Mouse (Mus musculus): Measurements from ENCODE around the gene Nagpa. TPM values are rescaled to one million over a fixed set of nuclear protein-coding genes. Genes with fewer than 3 reads are reported as not detected.

Gene Nagpa
- polyA plus RNA-seq (2012; rRNA removed) (9.7 and 11.3 TPM in 2 replicates), polyA plus RNA-seq (2014; fragmentation: Nextera tagmentation; extraction: Ambion mirVana) (9.2 and 11.5 TPM in 2 replicates)

- Histone ChIP-seq H3K9me3 (ENCODE audit: control insufficient read depth, low read length) (no peaks in the 10 kb centered on the region), H3K27ac (no peak within 1 kb of the TSS), H3K36me3 (replicated peaks; ENCODE audit: control insufficient read depth, insufficient read depth, low read depth) (peaks cover 4% of the 10 kb centered on the region; the same call in 1 of the 2 replicates), H3K4me1 (replicated peaks; ENCODE audit: control insufficient read depth in 2 of 2, insufficient read depth in 2 of 2, low read length in 1 of 2) (peaks cover 2 to 3% of the 10 kb centered on the region in 2 experiments; a peak in 1 of 4 replicates), H3K4me3 (ENCODE audit: insufficient read depth in 1 of 2, low read depth in 2 of 2, low read length in 2 of 2) (peak within 1 kb of the TSS; percentile 79 to 82), H3K9ac (replicated peaks) (peak within 1 kb of the TSS; percentile 56), H3K4me2 (ENCODE audit: low read depth) (peak within 1 kb of the TSS; percentile 79), H3K27me3 (ENCODE audit: control insufficient read depth, insufficient read depth, low read length) (no peaks in the 10 kb centered on the region)
- 2% methylated on average over 40 of the region's 40 CpGs for WGBS (ENCODE audit: insufficient replicate concordance)
- ATAC-seq (ENCODE audit: insufficient read depth) (peak; percentile 73), DNase-seq (ENCODE audit: low read depth in 3 of 3, low spot score in 3 of 3) (peak; percentile 52 to 63 (median 60))
- no peak for TF ChIP-seq CTCF (IDR thresholded peaks at IDR 0.05; ENCODE audit: low read depth)
Observed at GRCm38 (mm10) chr16:5203668-5204433, at the start of gene Nagpa. TSS of gene Nagpa (minus strand) at chr16:5204012.

GRCm38 (mm10) chr16:5252260-5252659 lies 48.4 kb upstream of the Nagpa start:
- ATAC-seq (ENCODE audit: insufficient read depth) (no peak), DNase-seq (ENCODE audit: low read depth in 3 of 3, low spot score in 3 of 3) (no peak)
- Histone ChIP-seq H3K36me3 (replicated peaks; ENCODE audit: control insufficient read depth, insufficient read depth, low read depth) (peaks cover 6% of the 10 kb centered on the region), H3K27me3 (ENCODE audit: control insufficient read depth, insufficient read depth, low read length) (no peaks in the 10 kb centered on the region), H3K4me1 (replicated peaks; ENCODE audit: control insufficient read depth in 2 of 2, insufficient read depth in 2 of 2, low read length in 1 of 2) (peaks cover 7 to 14% of the 10 kb centered on the region in 2 experiments), H3K9me3 (ENCODE audit: control insufficient read depth, low read length) (no peaks in the 10 kb centered on the region), H3K4me3 (ENCODE audit: insufficient read depth in 1 of 2, low read depth in 2 of 2, low read length in 2 of 2) (no peak overlapping the region), H3K4me2 (ENCODE audit: low read depth) (no peak overlapping the region), H3K9ac (replicated peaks) (no peak overlapping the region), H3K27ac (no peak overlapping the region)
- 61% methylated on average over 2 of the region's 2 CpGs for WGBS (ENCODE audit: insufficient replicate concordance)
- no peak for TF ChIP-seq CTCF (IDR thresholded peaks at IDR 0.05; ENCODE audit: low read depth)
- TF ChIP-seq EP300 (IDR thresholded peaks at IDR 0.05; ENCODE audit: low read depth): no peak

GRCm38 (mm10) chr16:5250891-5251290 lies 47.1 kb upstream of the Nagpa start:
- DNase-seq (ENCODE audit: low read depth in 3 of 3, low spot score in 3 of 3): no peak
- H3K27ac ChIP-seq: no peak overlapping the region
- no peak for TF ChIP-seq EP300 (IDR thresholded peaks at IDR 0.05; ENCODE audit: low read depth)
- TF ChIP-seq CTCF (IDR thresholded peaks at IDR 0.05; ENCODE audit: low read depth): no peak
- H3K4me2 ChIP-seq (ENCODE audit: low read depth): no peak overlapping the region
- WGBS (ENCODE audit: insufficient replicate concordance): 67% methylated on average over 3 of the region's 3 CpGs
- ATAC-seq (ENCODE audit: insufficient read depth): no peak
- H3K9me3 ChIP-seq (ENCODE audit: control insufficient read depth, low read length): no peaks in the 10 kb centered on the region
- H3K4me3 ChIP-seq (ENCODE audit: insufficient read depth in 1 of 2, low read depth in 2 of 2, low read length in 2 of 2): no peak overlapping the region
- peaks cover 6% of the 10 kb centered on the region for H3K36me3 ChIP-seq (replicated peaks; ENCODE audit: control insufficient read depth, insufficient read depth, low read depth)
- peaks cover 4 to 14% of the 10 kb centered on the region in 2 experiments for H3K4me1 ChIP-seq (replicated peaks; ENCODE audit: control insufficient read depth in 2 of 2, insufficient read depth in 2 of 2, low read length in 1 of 2)
- H3K27me3 ChIP-seq (ENCODE audit: control insufficient read depth, insufficient read depth, low read length): no peaks in the 10 kb centered on the region
- no peak overlapping the region for H3K9ac ChIP-seq (replicated peaks)

GRCm38 (mm10) chr16:5244411-5244810 lies 40.6 kb upstream of the Nagpa start:
- Histone ChIP-seq H3K27me3 (ENCODE audit: control insufficient read depth, insufficient read depth, low read length) (no peaks in the 10 kb centered on the region), H3K9ac (replicated peaks) (no peak overlapping the region), H3K4me2 (ENCODE audit: low read depth) (no peak overlapping the region), H3K9me3 (ENCODE audit: control insufficient read depth, low read length) (no peaks in the 10 kb centered on the region), H3K4me3 (ENCODE audit: insufficient read depth in 1 of 2, low read depth in 2 of 2, low read length in 2 of 2) (no peak overlapping the region), H3K27ac (no peak overlapping the region), H3K4me1 (replicated peaks; ENCODE audit: control insufficient read depth in 2 of 2, insufficient read depth in 2 of 2, low read length in 1 of 2) (no peaks in the 10 kb centered on the region), H3K36me3 (replicated peaks; ENCODE audit: control insufficient read depth, insufficient read depth, low read depth) (peaks cover 8% of the 10 kb centered on the region)
- peak; percentile 94 for TF ChIP-seq CTCF (IDR thresholded peaks at IDR 0.05; ENCODE audit: low read depth)
- no peak for TF ChIP-seq EP300 (IDR thresholded peaks at IDR 0.05; ENCODE audit: low read depth)
- DNase-seq (ENCODE audit: low read depth in 3 of 3, low spot score in 3 of 3) (peak in 1 of 3 experiments; percentile 28), ATAC-seq (ENCODE audit: insufficient read depth) (peak; percentile 47; the same call in 1 of the 2 replicates)
- 47% methylated on average over 7 of the region's 7 CpGs for WGBS (ENCODE audit: insufficient replicate concordance)

- Histone ChIP-seq H3K27ac (no peak overlapping the region), H3K9ac (replicated peaks) (no peak overlapping the region), H3K27me3 (ENCODE audit: control insufficient read depth, insufficient read depth, low read length) (no peaks in the 10 kb centered on the region), H3K9me3 (ENCODE audit: control insufficient read depth, low read length) (no peaks in the 10 kb centered on the region), H3K4me2 (ENCODE audit: low read depth) (no peak overlapping the region), H3K4me3 (ENCODE audit: insufficient read depth in 1 of 2, low read depth in 2 of 2, low read length in 2 of 2) (no peak overlapping the region), H3K36me3 (replicated peaks; ENCODE audit: control insufficient read depth, insufficient read depth, low read depth) (peaks cover 2% of the 10 kb centered on the region), H3K4me1 (replicated peaks; ENCODE audit: control insufficient read depth in 2 of 2, insufficient read depth in 2 of 2, low read length in 1 of 2) (no peaks in the 10 kb centered on the region)
- DNase-seq (ENCODE audit: low read depth in 3 of 3, low spot score in 3 of 3) (no peak), ATAC-seq (ENCODE audit: insufficient read depth) (no peak)
- TF ChIP-seq EP300 (IDR thresholded peaks at IDR 0.05; ENCODE audit: low read depth) (no peak), CTCF (IDR thresholded peaks at IDR 0.05; ENCODE audit: low read depth) (no peak)
- 77% methylated on average over 6 of the region's 6 CpGs for WGBS (ENCODE audit: insufficient replicate concordance)
Observed at GRCm38 (mm10) chr16:5242882-5243281, 39.1 kb upstream of the Nagpa start.
